Comparison of ENCODE assay signal across 14 mouse cellular contexts in the genomic region with DNA sequence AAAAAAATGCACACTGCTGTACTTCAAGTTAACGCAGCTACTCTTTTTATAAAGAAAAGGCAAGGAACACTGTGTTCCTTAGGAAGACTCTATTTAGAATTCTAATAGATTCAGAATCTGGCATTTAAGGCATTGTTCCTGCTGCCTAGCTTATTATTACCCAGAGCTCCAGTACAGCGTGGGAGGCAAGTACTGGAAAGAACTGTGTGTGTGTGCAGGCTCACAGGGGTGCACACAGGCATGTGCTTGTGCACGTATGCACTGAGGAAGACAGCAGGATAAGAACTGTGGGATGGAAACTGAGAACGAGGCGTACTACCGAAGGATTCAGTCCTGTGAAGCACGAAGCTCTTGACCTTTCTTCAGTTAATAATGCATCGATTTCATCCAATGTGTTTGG. TPM values are rescaled to one million over a fixed set of nuclear protein-coding genes. Genes with fewer than 3 reads are reported as not detected.
A peak's percentile ranks its signal among the peaks of the same experiment; 100 is the strongest.
DNase-seq lines count a peak whose midpoint lies in the region; TF ChIP-seq lines count a peak whose summit lies in the region.
"Had no signal": no experiment of that assay in that cellular context is flagged by ENCODE, and none has a peak within 500 bp of the region (broad histone marks: within the 10 kb centered on the region; RNA-seq: fewer than 3 reads in every experiment).

No protein-coding gene starts in this region.

- H3K27me3 ChIP-seq in cerebellum, adult 2 months (ENCODE audit: control insufficient read depth, insufficient read depth, low read length), result no peaks in the 10 kb centered on the region
- H3K27me3 ChIP-seq: limb, embryonic 13.5 days; megakaryocyte, embryonic 14.5 days had no signal

- peak; percentile 15 to 37 for DNase-seq in kidney, postnatal 36 days
- no peak for DNase-seq in kidney, postnatal 4 days
- peak; percentile 78 to 81 for DNase-seq in frontal cortex, adult 2 months (ENCODE audit: extremely low spot score in 1 of 2, low spot score in 1 of 2)
- peak; percentile 67 for DNase-seq in layer of hippocampus, adult 9-10 months (ENCODE audit: low spot score)
- no peak for DNase-seq in cerebellum, adult 2 months
- no peak for DNase-seq in cerebellum, adult 9-10 months
- no peak for DNase-seq in cerebellum, adult 18-20 months
- DNase-seq: adrenal gland, adult 2 months; heart, postnatal 14 days; lung, embryonic 14.5 days; retina, postnatal 1 day had no signal

- no peak for TF ChIP-seq CTCF in olfactory bulb, adult 2 months (IDR thresholded peaks at IDR 0.05; ENCODE audit: insufficient read depth, low read depth, low read length)
- no peak for TF ChIP-seq CTCF in cerebellum, adult 2 months (IDR thresholded peaks at IDR 0.05; ENCODE audit: borderline replicate concordance, insufficient read depth, low read depth, low read length)

- peak overlapping the region; percentile 78 for H3K27ac ChIP-seq in olfactory bulb, adult 2 months (ENCODE audit: insufficient read depth, low read depth, low read length)
- H3K27ac ChIP-seq in cerebellum, adult 2 months (ENCODE audit: insufficient read depth, low read length), result no peak overlapping the region
- H3K27ac ChIP-seq: limb, embryonic 13.5 days had no signal

- TF ChIP-seq POLR2A in olfactory bulb, adult 2 months (IDR thresholded peaks at IDR 0.05; ENCODE audit: insufficient read depth, low read depth, low read length), result no peak
- TF ChIP-seq POLR2A in cerebellum, adult 2 months (IDR thresholded peaks at IDR 0.05; ENCODE audit: borderline replicate concordance, insufficient read depth, low read length), result no peak

- H3K4me1 ChIP-seq in olfactory bulb, adult 2 months (ENCODE audit: control insufficient read depth, insufficient read depth, low read length), result no peaks in the 10 kb centered on the region
- H3K4me1 ChIP-seq in cerebellum, adult 2 months (ENCODE audit: control insufficient read depth, insufficient read depth, low read length), result no peaks in the 10 kb centered on the region
- H3K4me1 ChIP-seq: limb, embryonic 13.5 days; megakaryocyte, embryonic 14.5 days had no signal

- no peak overlapping the region for H3K4me3 ChIP-seq in olfactory bulb, adult 2 months (ENCODE audit: insufficient read depth, low read depth, low read length)
- H3K4me3 ChIP-seq in cerebellum, adult 2 months (replicated peaks; ENCODE audit: insufficient read depth, low read depth, low read length), result no peak overlapping the region
- H3K4me3 ChIP-seq: limb, embryonic 13.5 days; megakaryocyte, embryonic 14.5 days had no signal

- WGBS in olfactory bulb, adult 2 months, result 22% methylated on average over 8 of the region's 8 CpGs
- WGBS in cerebellum, adult 2 months, result 82% methylated on average over 8 of the region's 8 CpGs

RNA-seq across cellular contexts. Expression of a gene that starts 59.4 kb away (rescaled TPM):
- polyA plus RNA-seq in frontal cortex, adult 2 months (2012; rRNA removed), result 41.2 and 41.8 TPM in 2 replicates
- 107 TPM in 1 of 2 replicates, not detected in the other for polyA plus RNA-seq in olfactory bulb, adult 2 months (2012; ENCODE audit: insufficient read depth, insufficient read length, low replicate concordance, missing spikeins)
- polyA plus RNA-seq in cerebellum, adult 2 months (2012; rRNA removed), result 29.7 and 32.7 TPM in 2 replicates

Comparison
In these comparisons a context has a peak if more than half of its experiments do, and no peak if none do; other contexts are left out.
1. DNase-seq: peak in kidney, postnatal 36 days (2 of 2), frontal cortex, adult 2 months (2 of 2) and layer of hippocampus, adult 9-10 months (single experiment); none in kidney, postnatal 4 days (0 of 2), cerebellum, adult 2 months (0 of 2), cerebellum, adult 9-10 months (single experiment) and cerebellum, adult 18-20 months (0 of 2).